26 mouse cellular contexts compared by ENCODE assay signal in genomic region chr8:85594983-85595382, GRCm38 (mm10). TPM values are rescaled to one million over a fixed set of nuclear protein-coding genes. Genes with fewer than 3 reads are reported as not detected.
DNase-seq lines count a peak whose midpoint lies in the region; ATAC-seq and TF ChIP-seq lines count a peak whose summit lies in the region.
"Had no signal": no experiment of that assay in that cellular context is flagged by ENCODE, and none has a peak within 500 bp of the region (broad histone marks: within the 10 kb centered on the region; RNA-seq: fewer than 3 reads in every experiment).

No protein-coding gene starts in this region.

- H3K36me3 ChIP-seq in intestine, embryonic 15.5 days, result no peaks in the 10 kb centered on the region
- H3K36me3 ChIP-seq in intestine, embryonic 16.5 days (ENCODE audit: control insufficient read depth, insufficient read depth, low read length), result no peaks in the 10 kb centered on the region
- no peaks in the 10 kb centered on the region for H3K36me3 ChIP-seq in midbrain, embryonic 12.5 days
- H3K36me3 ChIP-seq in midbrain, embryonic 13.5 days, result no peaks in the 10 kb centered on the region
- no peaks in the 10 kb centered on the region for H3K36me3 ChIP-seq in liver, embryonic 14.5 days (replicated peaks; ENCODE audit: control insufficient read depth, insufficient read depth, low read depth)
- H3K36me3 ChIP-seq in kidney, embryonic 15.5 days, result no peaks in the 10 kb centered on the region
- H3K36me3 ChIP-seq: embryonic facial prominence, embryonic 10.5 days; embryonic facial prominence, embryonic 15.5 days; hindbrain, embryonic 15.5 days; limb, embryonic 12.5 days had no signal

- no peak for TF ChIP-seq CTCF in liver, embryonic 14.5 days (IDR thresholded peaks at IDR 0.05; ENCODE audit: low read depth)

- no peak overlapping the region for H3K4me3 ChIP-seq in intestine, embryonic 15.5 days (replicated peaks)
- no peak overlapping the region for H3K4me3 ChIP-seq in intestine, embryonic 16.5 days (ENCODE audit: low read length)
- no peak overlapping the region for H3K4me3 ChIP-seq in midbrain, embryonic 12.5 days
- no peak overlapping the region for H3K4me3 ChIP-seq in midbrain, embryonic 13.5 days (replicated peaks)
- H3K4me3 ChIP-seq in liver, embryonic 14.5 days (ENCODE audit: insufficient read depth in 1 of 2, low read depth in 2 of 2, low read length in 2 of 2), result no peak overlapping the region
- no peak overlapping the region for H3K4me3 ChIP-seq in kidney, embryonic 15.5 days (replicated peaks)
- H3K4me3 ChIP-seq: embryonic facial prominence, embryonic 10.5 days; embryonic facial prominence, embryonic 15.5 days; gastrocnemius, adult 2 months; hindbrain, embryonic 15.5 days; limb, embryonic 12.5 days had no signal

- H3K4me1 ChIP-seq in intestine, embryonic 15.5 days (replicated peaks), result no peaks in the 10 kb centered on the region; the same call in 1 of the 2 replicates
- no peaks in the 10 kb centered on the region for H3K4me1 ChIP-seq in intestine, embryonic 16.5 days (ENCODE audit: control insufficient read depth, insufficient read depth, low read length)
- H3K4me1 ChIP-seq in midbrain, embryonic 12.5 days, result peaks cover 5% of the 10 kb centered on the region; the same call in 1 of the 2 replicates
- H3K4me1 ChIP-seq in midbrain, embryonic 13.5 days (replicated peaks), result 0 out of 2 replicates have a peak, but pooled peaks cover 6% of the 10 kb centered on the region
- peaks cover 0 to 2% of the 10 kb centered on the region in 2 experiments; a peak in 2 of 4 replicates for H3K4me1 ChIP-seq in liver, embryonic 14.5 days (replicated peaks; ENCODE audit: control insufficient read depth in 2 of 2, insufficient read depth in 2 of 2, low read length in 1 of 2)
- H3K4me1 ChIP-seq in kidney, embryonic 15.5 days, result peaks cover 6% of the 10 kb centered on the region; the same call in 1 of the 2 replicates
- H3K4me1 ChIP-seq: hindbrain, embryonic 15.5 days had no signal

- H3K27me3 ChIP-seq in intestine, embryonic 15.5 days (replicated peaks), result no peaks in the 10 kb centered on the region
- H3K27me3 ChIP-seq in intestine, embryonic 16.5 days (replicated peaks; ENCODE audit: control insufficient read depth, insufficient read depth, low read length), result no peaks in the 10 kb centered on the region
- H3K27me3 ChIP-seq in midbrain, embryonic 12.5 days, result no peaks in the 10 kb centered on the region; the same call in 1 of the 2 replicates
- H3K27me3 ChIP-seq in midbrain, embryonic 13.5 days, result no peaks in the 10 kb centered on the region
- no peaks in the 10 kb centered on the region for H3K27me3 ChIP-seq in liver, embryonic 14.5 days (ENCODE audit: control insufficient read depth, insufficient read depth, low read length)
- no peaks in the 10 kb centered on the region for H3K27me3 ChIP-seq in kidney, embryonic 15.5 days
- H3K27me3 ChIP-seq: embryonic facial prominence, embryonic 15.5 days; hindbrain, embryonic 15.5 days; limb, embryonic 12.5 days had no signal

- TF ChIP-seq EP300 in liver, embryonic 14.5 days (IDR thresholded peaks at IDR 0.05; ENCODE audit: low read depth), result no peak

- DNase-seq in liver, embryonic 14.5 days (ENCODE audit: low read depth in 3 of 3, low spot score in 3 of 3), result no peak
- DNase-seq in yolk sac, embryonic 10.5 days (ENCODE audit: low spot score), result peak; percentile 60
- no peak for DNase-seq in spleen, postnatal 14 days (ENCODE audit: low spot score in 2 of 2)
- DNase-seq: cerebellum, adult 8-10 months; cerebellum, postnatal 25 days; gastrocnemius, adult 2 months; gastrocnemius, postnatal 36 days; layer of hippocampus, adult 9-11 months; right cerebral cortex, adult 18-20 months; spleen, adult 18-20 months; thymus, postnatal 4 days had no signal

- 47% methylated on average over 3 of the region's 3 CpGs for WGBS in intestine, embryonic 15.5 days
- WGBS in intestine, embryonic 16.5 days, result 37% methylated on average over 3 of the region's 3 CpGs
- 47% methylated on average over 3 of the region's 3 CpGs for WGBS in midbrain, embryonic 12.5 days
- WGBS in midbrain, embryonic 13.5 days, result 53% methylated on average over 3 of the region's 3 CpGs
- 22% methylated on average over 3 of the region's 3 CpGs for WGBS in liver, embryonic 14.5 days (ENCODE audit: insufficient replicate concordance)
- 81% methylated on average over 2 of the region's 3 CpGs for WGBS in kidney, embryonic 15.5 days

- H3K9me3 ChIP-seq in intestine, embryonic 15.5 days, result no peaks in the 10 kb centered on the region
- no peaks in the 10 kb centered on the region for H3K9me3 ChIP-seq in intestine, embryonic 16.5 days (ENCODE audit: control insufficient read depth, low read length)
- H3K9me3 ChIP-seq in midbrain, embryonic 12.5 days, result no peaks in the 10 kb centered on the region
- no peaks in the 10 kb centered on the region for H3K9me3 ChIP-seq in midbrain, embryonic 13.5 days
- no peaks in the 10 kb centered on the region for H3K9me3 ChIP-seq in liver, embryonic 14.5 days (ENCODE audit: control insufficient read depth, low read length)
- H3K9me3 ChIP-seq in kidney, embryonic 15.5 days (replicated peaks), result no peaks in the 10 kb centered on the region
- H3K9me3 ChIP-seq: embryonic facial prominence, embryonic 10.5 days; embryonic facial prominence, embryonic 15.5 days; hindbrain, embryonic 15.5 days; limb, embryonic 12.5 days had no signal

- peak; percentile 21; the same call in 1 of the 2 replicates for ATAC-seq in intestine, embryonic 15.5 days
- ATAC-seq in intestine, embryonic 16.5 days, result no peak
- ATAC-seq in midbrain, embryonic 12.5 days (ENCODE audit: low FRiP score, low read depth), result 0 out of 2 replicates have a peak, but pooled peaks have one; percentile 19
- ATAC-seq in midbrain, embryonic 13.5 days, result no peak
- peak; percentile 41; the same call in 1 of the 2 replicates for ATAC-seq in liver, embryonic 14.5 days (ENCODE audit: insufficient read depth)
- ATAC-seq in kidney, embryonic 15.5 days (replicated peaks; ENCODE audit: low FRiP score), result no peak
- ATAC-seq: activated CD4-positive, CD25-positive, alpha-beta regulatory T cell, adult 4 months; forebrain, embryonic 16.5 days; inflammation-experienced regulatory T-cells, adult 6 months; midbrain, embryonic 16.5 days had no signal

- H3K4me2 ChIP-seq in intestine, embryonic 15.5 days (replicated peaks), result no peak overlapping the region
- no peak overlapping the region for H3K4me2 ChIP-seq in intestine, embryonic 16.5 days (ENCODE audit: low read depth, low read length)
- H3K4me2 ChIP-seq in midbrain, embryonic 12.5 days (replicated peaks), result no peak overlapping the region
- no peak overlapping the region for H3K4me2 ChIP-seq in midbrain, embryonic 13.5 days (replicated peaks)
- no peak overlapping the region for H3K4me2 ChIP-seq in liver, embryonic 14.5 days (ENCODE audit: low read depth)
- H3K4me2 ChIP-seq in kidney, embryonic 15.5 days, result no peak overlapping the region
- H3K4me2 ChIP-seq: embryonic facial prominence, embryonic 15.5 days; heart, embryonic 11.5 days; hindbrain, embryonic 15.5 days; limb, embryonic 12.5 days had no signal

- H3K9ac ChIP-seq in intestine, embryonic 15.5 days, result no peak overlapping the region
- H3K9ac ChIP-seq in intestine, embryonic 16.5 days (ENCODE audit: low read depth, low read length), result no peak overlapping the region
- H3K9ac ChIP-seq in midbrain, embryonic 12.5 days (replicated peaks), result no peak overlapping the region
- no peak overlapping the region for H3K9ac ChIP-seq in midbrain, embryonic 13.5 days (replicated peaks)
- no peak overlapping the region for H3K9ac ChIP-seq in liver, embryonic 14.5 days (replicated peaks)
- no peak overlapping the region for H3K9ac ChIP-seq in kidney, embryonic 15.5 days
- H3K9ac ChIP-seq: embryonic facial prominence, embryonic 15.5 days; hindbrain, embryonic 15.5 days; limb, embryonic 12.5 days had no signal

- H3K27ac ChIP-seq in intestine, embryonic 15.5 days, result no peak overlapping the region
- H3K27ac ChIP-seq in intestine, embryonic 16.5 days (ENCODE audit: low read length), result no peak overlapping the region
- no peak overlapping the region for H3K27ac ChIP-seq in midbrain, embryonic 12.5 days (replicated peaks)
- no peak overlapping the region for H3K27ac ChIP-seq in midbrain, embryonic 13.5 days
- H3K27ac ChIP-seq in liver, embryonic 14.5 days, result no peak overlapping the region
- H3K27ac ChIP-seq in kidney, embryonic 15.5 days, result no peak overlapping the region
- H3K27ac ChIP-seq: embryonic facial prominence, embryonic 10.5 days; embryonic facial prominence, embryonic 15.5 days; gastrocnemius, adult 2 months; hindbrain, embryonic 15.5 days; kidney, postnatal 0 days; limb, embryonic 12.5 days had no signal

RNA-seq across cellular contexts. Expression of gene Dnaja2, which starts 39.8 kb away (rescaled TPM):
- 144 and 158 TPM in 2 replicates for polyA plus RNA-seq in intestine, embryonic 15.5 days (2015; fragmentation: Nextera tagmentation; extraction: Ambion mirVana)
- 136 and 149 TPM in 2 replicates for polyA plus RNA-seq in intestine, embryonic 16.5 days (2015; fragmentation: Nextera tagmentation; extraction: Ambion mirVana)
- 160 and 164 TPM in 2 replicates for polyA plus RNA-seq in midbrain, embryonic 12.5 days (2016; fragmentation: Nextera tagmentation; extraction: Ambion mirVana)
- 172 and 183 TPM in 2 replicates for polyA plus RNA-seq in midbrain, embryonic 13.5 days (2015; fragmentation: Nextera tagmentation; extraction: Ambion mirVana)
- polyA plus RNA-seq in liver, embryonic 14.5 days (2012; rRNA removed), result 12.6 and 26.9 TPM in 2 replicates
- 73.3 and 76.2 TPM in 2 replicates for polyA plus RNA-seq in liver, embryonic 14.5 days (2014; fragmentation: Nextera tagmentation; extraction: Ambion mirVana)
- 166 and 169 TPM in 2 replicates for polyA plus RNA-seq in kidney, embryonic 15.5 days (2015; fragmentation: Nextera tagmentation; extraction: Ambion mirVana)

Comparison
In these comparisons a context has a peak if more than half of its experiments do, and no peak if none do; other contexts are left out.
1. ATAC-seq: peak in intestine, embryonic 15.5 days (single experiment), midbrain, embryonic 12.5 days (single experiment) and liver, embryonic 14.5 days (single experiment); none in intestine, embryonic 16.5 days (single experiment), midbrain, embryonic 13.5 days (single experiment) and kidney, embryonic 15.5 days (single experiment).